Mouse (Mus musculus): ENCODE data around the gene Iqgap2.

GRCm38 (mm10) chr13:95790883-95791282 lies 100.8 kb downstream of the Iqgap2 start:
- TF ChIP-seq CTCF (IDR thresholded peaks at IDR 0.05; ENCODE audit: low read depth, low read length): no peak
- no peak for TF ChIP-seq EP300 (IDR thresholded peaks at IDR 0.05; ENCODE audit: insufficient read depth, low read depth, low read length)
- TF ChIP-seq POLR2A (IDR thresholded peaks at IDR 0.05; ENCODE audit: insufficient read depth, low read length): no peak
